Mouse (Mus musculus) lung, postnatal 36 days (tissue): ENCODE measurements around the gene Wdr18.
"Not testable (repeated sequence)": the region's sequence is repeated elsewhere in the genome, so short reads cannot be mapped to it uniquely, and the experiment has no call there.

Experiments used
- DNase-seq: peaks from one replicate; pipeline ENCODE4 v3.0.0; 2022; ENCODE audit warnings: mixed read lengths

The Wdr18 gene

DNA sequence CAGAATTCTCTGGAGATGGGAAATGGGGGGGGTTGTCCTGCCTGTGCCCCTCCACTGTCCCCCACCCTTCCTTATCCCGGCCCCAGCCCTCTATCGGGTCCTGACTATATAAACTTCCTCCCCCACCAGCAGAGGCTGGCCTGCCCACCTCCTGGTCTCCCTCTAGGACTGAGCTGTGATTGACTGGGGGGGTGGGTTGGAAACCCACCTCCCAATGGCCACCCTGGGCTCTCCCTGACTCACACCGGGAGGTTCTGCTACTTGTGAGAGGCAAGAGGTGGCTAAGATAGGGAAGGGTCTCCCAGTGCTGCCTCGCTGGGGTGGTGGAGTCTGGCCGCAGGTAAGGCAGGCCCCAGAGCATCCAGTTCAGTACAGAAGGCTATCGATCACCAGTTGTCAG, 12.4 kb upstream of the Wdr18 start:
- DNase-seq = no peak

DNA sequence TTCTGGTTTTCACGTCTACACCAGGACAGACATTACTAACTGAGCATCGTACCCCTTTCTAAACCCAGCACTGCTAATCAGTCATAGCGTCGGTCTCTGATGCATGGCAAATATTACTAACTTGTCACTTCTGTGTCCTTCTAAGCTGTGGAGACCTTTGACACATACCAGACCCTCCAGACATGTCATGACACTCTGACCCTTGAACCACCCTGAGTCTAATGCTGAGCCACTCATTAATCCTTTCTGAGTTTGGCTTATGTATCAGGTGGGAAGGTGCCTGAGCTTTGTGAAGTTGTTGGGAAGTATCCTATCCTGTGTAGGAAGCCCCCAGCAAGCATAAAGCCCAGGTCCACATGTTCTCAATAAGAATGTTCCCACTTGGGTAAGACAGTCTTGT, 10.1 kb upstream of the Wdr18 start:
- DNase-seq = no peak

- DNase-seq = no peak
Measured at GRCm38 (mm10) chr10:79950661-79951060, 9.3 kb upstream of the Wdr18 start.

- DNase-seq = peak; percentile 71
Measured at GRCm38 (mm10) chr10:79953946-79954345, 6.0 kb upstream of the Wdr18 start.

DNA sequence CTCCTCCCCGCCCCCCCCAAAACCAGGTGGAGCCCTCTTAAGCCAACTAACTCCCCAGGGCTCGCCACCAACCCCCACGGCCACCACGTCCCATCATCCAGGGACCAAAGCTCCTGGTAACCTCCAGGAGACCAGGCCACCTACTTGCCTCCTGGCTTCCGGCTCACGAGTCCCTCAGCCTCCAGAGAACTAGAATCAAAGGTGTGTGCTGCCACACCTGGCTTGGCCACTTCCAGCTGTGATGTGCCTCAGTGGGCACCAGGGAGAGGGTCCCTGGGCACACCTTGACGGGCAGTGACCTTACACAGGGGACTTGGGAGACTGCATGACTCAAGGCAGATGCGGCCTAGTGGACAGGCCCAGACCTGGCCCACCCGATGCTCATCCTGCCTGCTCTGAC, 4.3 kb upstream of the Wdr18 start:
- DNase-seq = no peak

DNA sequence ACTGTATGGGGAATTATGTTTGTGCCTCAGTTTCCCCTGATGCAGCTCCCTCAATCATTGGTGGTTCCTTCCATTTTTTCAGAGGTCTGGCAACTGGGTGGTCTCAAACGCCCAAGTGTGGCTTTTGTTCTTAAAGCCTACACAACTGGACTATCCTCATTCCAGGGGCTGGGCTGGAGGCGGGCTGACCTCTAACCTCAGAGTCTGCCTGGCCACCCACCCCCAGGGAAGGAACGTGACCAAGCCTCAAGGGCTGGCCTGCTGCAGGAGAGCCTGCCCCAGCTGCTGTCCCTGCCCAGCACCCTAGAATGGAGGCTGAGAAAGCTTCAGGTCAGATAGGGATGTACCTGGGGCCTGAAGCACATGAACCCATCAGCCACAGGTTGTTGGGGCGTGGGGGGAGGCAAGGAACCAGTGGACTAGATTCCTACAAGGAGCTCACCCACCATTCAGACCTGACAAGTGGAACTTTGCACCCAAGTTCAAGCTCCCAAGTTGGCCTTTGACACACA, 3.3 kb upstream of the Wdr18 start:
- DNase-seq = no peak

DNA sequence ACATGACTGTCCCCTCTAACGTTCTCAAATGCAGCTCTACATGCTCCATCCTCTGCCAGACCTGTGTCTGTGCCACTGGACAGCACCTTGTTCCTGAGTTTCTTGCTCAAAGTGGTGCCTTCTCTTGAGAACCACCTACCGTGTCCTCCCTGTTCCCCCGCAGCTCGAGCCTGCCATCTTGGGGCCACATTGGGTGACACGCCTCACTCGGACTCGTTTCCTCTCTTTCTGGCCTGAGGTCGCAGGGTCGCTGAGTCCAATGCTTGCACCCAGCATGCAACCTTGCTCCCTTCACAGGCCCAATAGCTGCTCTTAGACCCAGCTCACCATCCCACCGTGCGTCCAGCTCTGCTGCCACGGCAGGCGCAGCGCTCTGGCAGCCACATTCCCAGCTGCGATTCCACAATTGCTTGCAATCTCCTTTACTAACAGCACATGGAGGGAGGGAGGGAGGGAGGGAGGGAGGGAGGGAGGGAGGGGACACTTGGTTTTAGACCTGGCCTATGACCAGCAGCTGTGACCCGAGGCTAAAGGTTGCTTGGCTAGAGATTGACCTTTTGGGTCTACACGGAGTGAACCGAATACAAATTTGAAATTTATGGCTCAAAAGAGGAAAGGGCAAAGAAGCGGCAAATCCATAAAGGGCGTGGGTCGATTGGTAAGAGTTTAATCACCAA, 1.7 kb upstream of the Wdr18 start:
- peak; percentile 89 for DNase-seq

- not testable (repeated sequence) for DNase-seq
Measured at GRCm38 (mm10) chr10:79959412-79959811, 540 bp upstream of the Wdr18 start.

DNA sequence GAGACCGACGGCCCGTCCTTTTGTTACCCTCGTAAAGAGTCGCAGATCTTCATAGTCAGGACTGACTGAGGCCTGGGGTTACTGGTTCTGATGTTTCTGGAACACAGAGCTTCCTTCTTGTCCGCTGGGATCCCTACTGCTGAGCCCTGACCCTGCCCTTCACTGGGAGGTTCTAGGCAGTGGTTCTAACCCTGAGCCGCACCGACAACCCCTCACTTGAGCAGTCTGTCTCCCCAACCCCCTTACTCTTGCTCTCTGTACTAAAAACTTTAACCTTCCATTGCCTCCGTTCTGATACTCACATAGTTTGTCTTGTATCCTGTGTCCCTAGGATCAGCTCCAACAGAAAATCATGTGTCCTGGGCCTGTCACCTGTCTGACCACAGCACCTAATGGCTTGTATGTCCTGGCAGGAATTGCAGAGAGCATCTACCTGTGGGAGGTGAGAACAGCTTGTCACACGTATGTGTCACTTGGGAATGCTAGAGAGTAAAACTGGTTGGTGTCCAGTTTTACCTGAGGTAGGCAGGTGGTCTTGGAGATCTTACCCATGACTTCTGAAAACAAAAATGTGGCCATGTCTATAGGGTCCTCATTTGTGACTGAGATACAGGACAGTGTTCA, 831 bp downstream of the Wdr18 start:
- no peak for DNase-seq

GRCm38 (mm10) chr10:79964727-79965126, 4.8 kb downstream of the Wdr18 start:
- DNase-seq = no peak

- DNase-seq = no peak
Measured at GRCm38 (mm10) chr10:79965325-79965724, 5.4 kb downstream of the Wdr18 start.

DNA sequence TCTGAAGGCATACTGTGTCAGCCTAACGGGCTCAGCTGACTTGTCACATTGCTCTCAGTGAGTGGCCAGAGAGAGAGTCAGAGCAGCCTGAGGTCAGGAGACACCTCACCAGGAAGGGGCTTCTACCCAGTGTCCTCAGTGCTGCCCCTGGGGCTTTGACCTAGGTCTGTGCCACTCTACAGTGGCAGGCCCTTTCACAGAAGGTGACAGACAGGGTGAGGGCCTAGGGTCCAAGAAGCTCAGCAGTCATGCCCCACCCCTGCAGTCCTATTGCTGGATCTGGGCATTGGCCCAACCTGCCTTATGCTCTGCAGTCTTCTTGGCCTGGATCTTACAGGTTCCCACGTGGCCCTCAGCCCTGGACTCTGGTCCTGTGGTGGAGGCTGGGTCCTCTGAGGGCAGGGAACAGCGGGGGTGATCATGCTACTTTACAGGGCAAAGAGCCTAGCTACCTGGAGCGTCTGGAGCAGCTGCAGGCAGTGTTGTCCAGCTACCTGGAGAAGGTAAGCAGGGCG, 7.0 kb downstream of the Wdr18 start:
- no peak for DNase-seq

GRCm38 (mm10) chr10:79968181-79968580, 8.2 kb downstream of the Wdr18 start:
- no peak for DNase-seq

DNA sequence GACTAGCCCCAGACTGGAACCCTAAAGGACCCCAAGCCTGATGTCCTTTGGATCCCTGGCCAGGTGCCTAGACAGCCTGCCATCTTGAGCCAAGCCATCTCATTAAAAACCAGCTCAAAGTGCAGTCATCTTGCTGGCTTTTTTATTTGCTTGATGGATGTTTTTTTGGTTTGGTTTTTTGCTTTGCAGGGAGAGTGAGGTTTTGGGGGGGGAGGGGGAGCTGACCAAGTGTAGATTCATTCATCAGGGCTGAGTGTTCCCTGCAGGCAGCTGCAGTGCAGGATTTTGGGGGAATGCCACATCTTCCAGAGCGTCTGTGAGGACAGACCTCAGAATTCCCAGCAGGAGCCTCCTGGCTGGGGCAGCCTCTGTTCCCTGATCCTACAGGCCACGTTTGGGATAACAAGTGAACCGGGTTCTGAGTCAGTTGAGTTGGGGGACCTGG, 9.2 kb downstream of the Wdr18 start:
- no peak for DNase-seq

DNA sequence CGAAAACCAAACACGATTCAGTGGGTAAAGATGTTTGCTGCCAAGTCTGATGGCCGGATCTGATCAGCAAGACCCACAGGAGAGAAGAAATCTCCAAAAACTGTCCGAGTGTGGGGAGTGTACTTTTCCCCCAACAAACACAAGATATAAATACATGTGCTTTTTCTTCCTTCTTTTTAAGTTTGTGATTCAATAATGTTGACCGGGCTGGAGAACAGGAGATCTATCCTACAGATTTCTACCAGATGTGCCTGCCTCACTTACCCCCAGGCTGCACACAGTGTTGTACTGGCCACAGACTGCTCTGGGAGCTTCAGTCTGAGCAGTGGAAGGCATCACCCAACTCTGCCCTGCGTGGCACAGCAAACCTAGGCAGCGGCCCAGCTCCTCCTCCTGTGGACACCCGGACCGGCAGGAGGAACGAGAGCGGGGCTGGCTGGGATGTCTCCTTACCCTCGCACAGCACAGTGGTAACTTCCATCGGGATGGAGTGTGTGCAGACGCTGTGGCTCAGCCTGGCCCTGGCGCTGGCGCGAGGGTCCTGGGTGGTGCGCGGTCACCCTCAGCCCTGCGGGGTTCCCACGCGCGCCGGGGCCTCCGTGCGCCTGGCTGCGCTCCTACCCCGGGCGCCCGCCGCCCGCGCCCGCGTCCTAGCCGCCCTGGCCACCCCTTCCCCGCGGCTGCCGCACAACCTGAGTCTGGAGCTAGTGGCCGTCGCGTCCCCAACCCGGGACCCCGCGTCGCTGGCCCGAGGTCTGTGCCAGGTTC, 10.6 kb downstream of the Wdr18 start, which contains the start of gene Grin3b:
TSS of gene Grin3b (plus strand) at position 301 of the 768 bp plus-strand sequence.
- no peak for DNase-seq

DNA sequence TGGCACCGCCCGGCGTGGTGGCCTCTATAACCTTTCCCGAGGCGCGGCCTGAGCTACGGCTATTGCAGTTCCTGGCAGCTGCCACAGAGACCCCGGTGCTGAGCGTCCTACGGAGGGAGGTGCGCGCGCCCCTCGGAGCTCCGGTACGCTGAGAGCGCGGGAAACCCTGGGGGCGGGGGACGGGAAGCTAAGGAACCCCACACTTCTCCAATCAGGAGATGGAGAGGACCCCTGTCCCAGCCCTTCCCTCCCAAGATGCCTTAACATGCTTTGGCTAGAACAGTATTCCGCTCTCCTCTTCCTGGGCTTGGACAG, 11.2 kb downstream of the Wdr18 start:
- DNase-seq = no peak

- DNase-seq = no peak
Measured at GRCm38 (mm10) chr10:79972831-79973230, 12.9 kb downstream of the Wdr18 start.

GRCm38 (mm10) chr10:79974087-79974486, 14.1 kb downstream of the Wdr18 start:
- no peak for DNase-seq

- no peak for DNase-seq
Measured at GRCm38 (mm10) chr10:79974668-79975067, 14.7 kb downstream of the Wdr18 start.

- no peak for DNase-seq
Measured at GRCm38 (mm10) chr10:79976071-79976721, 16.2 kb downstream of the Wdr18 start.

GRCm38 (mm10) chr10:79976722-79977107, 16.8 kb downstream of the Wdr18 start:
- DNase-seq = no peak

GRCm38 (mm10) chr10:79977324-79977723, 17.4 kb downstream of the Wdr18 start:
- no peak for DNase-seq

DNA sequence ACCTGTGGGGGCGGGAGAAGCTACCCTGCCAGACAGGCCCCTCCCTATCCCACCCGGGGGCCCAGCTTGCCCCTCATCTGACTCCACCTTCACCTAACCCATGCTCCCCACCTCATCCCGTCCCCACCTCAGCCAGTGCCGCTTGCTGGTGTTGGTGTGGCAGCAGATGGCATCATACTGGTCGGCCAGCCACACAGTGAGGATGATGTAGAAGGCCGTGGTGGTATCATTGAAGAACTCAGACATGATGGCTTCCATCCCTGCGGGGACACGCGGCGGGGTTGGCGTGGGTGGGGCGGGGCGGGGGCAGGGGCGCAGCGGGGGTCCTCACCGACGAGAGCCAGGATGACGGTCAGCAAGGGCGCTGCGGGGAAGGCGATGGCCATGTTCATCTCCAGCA, 18.1 kb downstream of the Wdr18 start:
- DNase-seq = no peak
